18 mouse cellular contexts compared by ENCODE assay signal in genomic region chr4:132154877-132155670, GRCm38 (mm10). TPM values are rescaled to one million over a fixed set of nuclear protein-coding genes. Genes with fewer than 3 reads are reported as not detected.
DNase-seq lines count a peak whose midpoint lies in the region; ATAC-seq and TF ChIP-seq lines count a peak whose summit lies in the region.
"Had no signal": no experiment of that assay in that cellular context is flagged by ENCODE, and none has a peak within 500 bp of the region (broad histone marks: within the 10 kb centered on the region; RNA-seq: fewer than 3 reads in every experiment).

No protein-coding gene starts in this region.

- peak; percentile 45 for DNase-seq in embryo, embryonic 10 days (ENCODE audit: low spot score)
- no peak for DNase-seq in embryo, embryonic 9.5 days (ENCODE audit: extremely low spot score)
- no peak for DNase-seq in midbrain, embryonic 10.5 days (ENCODE audit: low spot score)
- peak; percentile 40 for DNase-seq in MN1 (ENCODE audit: low spot score)
- DNase-seq in hindbrain, postnatal 0 days (ENCODE audit: low spot score): peak; percentile 32
- DNase-seq in left cerebral cortex, postnatal 14 days (ENCODE audit: low spot score in 2 of 2): no peak
- DNase-seq in spleen, adult 12 weeks (ENCODE audit: low spot score): no peak
- DNase-seq: adrenal gland, adult 8-10 months; cerebellum, adult 9-10 months; gastrocnemius, postnatal 25 days; kidney, adult 9 months; lung, postnatal 10 days; thymus, postnatal 25 days had no signal

- no peak for ATAC-seq in midbrain, embryonic 13.5 days
- no peak for ATAC-seq in hindbrain, postnatal 0 days

- peak overlapping the region; percentile 32; the same call in 1 of the 2 replicates for H3K27ac ChIP-seq in midbrain, embryonic 13.5 days
- no peak overlapping the region for H3K27ac ChIP-seq in midbrain, embryonic 10.5 days (replicated peaks)
- no peak overlapping the region for H3K27ac ChIP-seq in hindbrain, postnatal 0 days
- H3K27ac ChIP-seq: limb, embryonic 12.5 days; liver, embryonic 14.5 days had no signal

- no peaks in the 10 kb centered on the region for H3K27me3 ChIP-seq in midbrain, embryonic 13.5 days
- H3K27me3 ChIP-seq in midbrain, embryonic 10.5 days (ENCODE audit: low read depth, poor library complexity, severe bottlenecking): no peaks in the 10 kb centered on the region
- H3K27me3 ChIP-seq in hindbrain, postnatal 0 days (ENCODE audit: insufficient read depth, low read length): no peaks in the 10 kb centered on the region
- H3K27me3 ChIP-seq: limb, embryonic 12.5 days had no signal

- TF ChIP-seq CTCF in hindbrain, postnatal 0 days (IDR thresholded peaks at IDR 0.05; ENCODE audit: low read depth): no peak

- no peak overlapping the region for H3K4me2 ChIP-seq in midbrain, embryonic 13.5 days (replicated peaks)
- no peak overlapping the region for H3K4me2 ChIP-seq in hindbrain, postnatal 0 days (ENCODE audit: low read depth, low read length)
- H3K4me2 ChIP-seq: limb, embryonic 12.5 days had no signal

- no peak overlapping the region for H3K9ac ChIP-seq in midbrain, embryonic 13.5 days (replicated peaks)
- no peak overlapping the region for H3K9ac ChIP-seq in hindbrain, postnatal 0 days (replicated peaks; ENCODE audit: low read length)
- H3K9ac ChIP-seq: limb, embryonic 12.5 days; liver, embryonic 14.5 days had no signal

- no peak overlapping the region for H3K4me3 ChIP-seq in midbrain, embryonic 13.5 days (replicated peaks)
- no peak overlapping the region for H3K4me3 ChIP-seq in midbrain, embryonic 10.5 days
- H3K4me3 ChIP-seq in hindbrain, postnatal 0 days (ENCODE audit: low read length): no peak overlapping the region
- H3K4me3 ChIP-seq: limb, embryonic 12.5 days; megakaryocyte, embryonic 14.5 days had no signal

- 5% methylated on average over 6 of the region's 6 CpGs for WGBS in midbrain, embryonic 13.5 days
- WGBS in midbrain, embryonic 10.5 days: 15% methylated on average over 6 of the region's 6 CpGs
- 3% methylated on average over 6 of the region's 6 CpGs for WGBS in hindbrain, postnatal 0 days

- H3K36me3 ChIP-seq in midbrain, embryonic 13.5 days: no peaks in the 10 kb centered on the region
- H3K36me3 ChIP-seq in midbrain, embryonic 10.5 days: no peaks in the 10 kb centered on the region
- no peaks in the 10 kb centered on the region for H3K36me3 ChIP-seq in hindbrain, postnatal 0 days (ENCODE audit: insufficient read depth, low read length)
- H3K36me3 ChIP-seq: limb, embryonic 12.5 days had no signal

- H3K9me3 ChIP-seq in midbrain, embryonic 13.5 days: 0 out of 2 replicates have a peak, but pooled peaks cover 3% of the 10 kb centered on the region
- H3K9me3 ChIP-seq in midbrain, embryonic 10.5 days (replicated peaks): no peaks in the 10 kb centered on the region
- no peaks in the 10 kb centered on the region for H3K9me3 ChIP-seq in hindbrain, postnatal 0 days (ENCODE audit: low read length)

- intact Hi-C loops in left cerebral cortex, postnatal 14 days (cut with DNase I): loop anchor here (5.0 kb wide), 1 partner anchor 48 kb away; no protein-coding TSS in a partner anchor

- peaks cover 4% of the 10 kb centered on the region for H3K4me1 ChIP-seq in midbrain, embryonic 13.5 days (replicated peaks)
- H3K4me1 ChIP-seq in midbrain, embryonic 10.5 days: peaks cover 17% of the 10 kb centered on the region
- no peaks in the 10 kb centered on the region for H3K4me1 ChIP-seq in hindbrain, postnatal 0 days (ENCODE audit: insufficient read depth, low read length)
- H3K4me1 ChIP-seq: megakaryocyte, embryonic 14.5 days had no signal

RNA-seq across cellular contexts. Expression of gene Oprd1, which starts 10.8 kb away (rescaled TPM):
- 0.09 and 0.24 TPM in 2 replicates for polyA plus RNA-seq in midbrain, embryonic 13.5 days (2015; fragmentation: Nextera tagmentation; extraction: Ambion mirVana)
- polyA plus RNA-seq in midbrain, embryonic 10.5 days (2016; fragmentation: Nextera tagmentation; extraction: Ambion mirVana): 0.06 and 0.07 TPM in 2 replicates
- 3.5 and 6.3 TPM in 2 replicates for total RNA-seq in hindbrain, postnatal 0 days (2014; rRNA removed)
- 0.66 and 0.86 TPM in 2 replicates for polyA plus RNA-seq in hindbrain, postnatal 0 days (2015; fragmentation: Nextera tagmentation; extraction: Ambion mirVana)
- 10 to 100 TPM; 11.9 to 12.4 TPM for total RNA-seq in left cerebral cortex, postnatal 14 days (2021)
- total RNA-seq: gastrocnemius, postnatal 25 days; hematopoietic stem cell, adult 5-6 weeks had no signal

RNA-seq across cellular contexts. Expression of gene Ythdf2, which starts 57.0 kb away (rescaled TPM):
- 146 and 149 TPM in 2 replicates for polyA plus RNA-seq in midbrain, embryonic 13.5 days (2015; fragmentation: Nextera tagmentation; extraction: Ambion mirVana)
- polyA plus RNA-seq in midbrain, embryonic 10.5 days (2016; fragmentation: Nextera tagmentation; extraction: Ambion mirVana): 148 and 150 TPM in 2 replicates
- total RNA-seq in hindbrain, postnatal 0 days (2014; rRNA removed): 56.4 and 57.1 TPM in 2 replicates
- 86.4 and 87.7 TPM in 2 replicates for polyA plus RNA-seq in hindbrain, postnatal 0 days (2015; fragmentation: Nextera tagmentation; extraction: Ambion mirVana)
- total RNA-seq in left cerebral cortex, postnatal 14 days (2021): 10 to 100 TPM; 40.8 to 44.5 TPM

Comparison
In these comparisons a context has a peak if more than half of its experiments do, and no peak if none do; other contexts are left out.
1. DNase-seq: peak in embryo, embryonic 10 days (single experiment), MN1 (single experiment) and hindbrain, postnatal 0 days (single experiment); none in embryo, embryonic 9.5 days (single experiment), midbrain, embryonic 10.5 days (single experiment), left cerebral cortex, postnatal 14 days (0 of 2) and spleen, adult 12 weeks (single experiment).